Mouse (Mus musculus): ENCODE measurements at regions not wholly inside any gene's neighbourhood (a gene's known extent, or its start where the extent isn't known, plus 50 kb on each side); places are given as distances from the start of the nearest gene placed in this dataset.

DNA sequence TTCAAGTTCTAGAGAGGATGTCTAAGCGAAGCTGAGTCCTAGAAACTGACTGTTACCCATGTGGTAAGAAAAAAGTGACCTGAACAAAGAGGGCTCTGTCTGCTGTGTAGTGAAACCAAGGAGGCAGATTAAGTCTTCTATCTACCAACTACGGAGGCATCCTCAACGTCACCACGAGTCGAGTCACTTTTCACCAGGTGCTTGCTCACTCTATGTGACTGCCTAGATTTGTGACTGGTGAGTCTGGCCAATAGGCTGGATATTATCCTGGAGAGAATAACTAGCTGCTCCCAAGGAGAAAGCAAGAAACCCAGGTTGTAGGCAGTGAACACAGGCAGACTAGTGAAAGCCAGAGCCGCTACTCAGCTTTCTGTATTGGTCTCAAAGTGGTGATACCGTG is 191.2 kb downstream of the Cd83 start:
- TF ChIP-seq CTCF (IDR thresholded peaks at IDR 0.05; ENCODE audit: low read depth), result no peak
- no peak for TF ChIP-seq EP300 (IDR thresholded peaks at IDR 0.05; ENCODE audit: low read depth)
